Mouse (Mus musculus): ENCODE measurements around the gene Sash1.

DNA sequence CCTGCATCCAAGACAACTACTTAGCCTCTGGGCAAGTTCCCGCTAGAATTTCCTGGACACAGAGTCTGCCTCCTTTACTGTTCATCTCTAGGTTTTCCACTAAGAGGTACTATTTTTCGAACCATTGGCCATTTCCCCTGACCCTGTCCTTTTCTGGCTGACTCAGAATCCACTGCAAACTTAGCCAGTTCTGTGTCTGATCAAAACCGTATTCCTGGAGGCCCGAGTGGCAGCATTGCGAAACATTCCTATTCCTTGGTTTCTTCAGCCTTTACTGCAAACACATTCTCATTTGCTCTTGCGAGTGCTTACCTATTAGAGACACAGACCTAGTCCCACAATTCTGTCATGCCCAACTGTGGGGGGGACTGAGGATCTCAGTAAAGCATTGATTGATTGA, 17.2 kb upstream of the Sash1 start:
- TF ChIP-seq CTCF (IDR thresholded peaks at IDR 0.05; ENCODE audit: low read depth, low read length) (no peak), TAL1 (conservative IDR thresholded peaks at IDR 0.05; ENCODE audit: low read depth, low read length) (no peak), GATA1 (IDR thresholded peaks at IDR 0.05; ENCODE audit: borderline replicate concordance, low read length) (no peak)

Data from G1E (cell line).